Mouse (Mus musculus): ENCODE results near the gene Olfr1502.
"Not testable (repeated sequence)": the region's sequence is repeated elsewhere in the genome, so short reads cannot be mapped to it uniquely, and the experiment has no call there.

Gene Olfr1502

DNA sequence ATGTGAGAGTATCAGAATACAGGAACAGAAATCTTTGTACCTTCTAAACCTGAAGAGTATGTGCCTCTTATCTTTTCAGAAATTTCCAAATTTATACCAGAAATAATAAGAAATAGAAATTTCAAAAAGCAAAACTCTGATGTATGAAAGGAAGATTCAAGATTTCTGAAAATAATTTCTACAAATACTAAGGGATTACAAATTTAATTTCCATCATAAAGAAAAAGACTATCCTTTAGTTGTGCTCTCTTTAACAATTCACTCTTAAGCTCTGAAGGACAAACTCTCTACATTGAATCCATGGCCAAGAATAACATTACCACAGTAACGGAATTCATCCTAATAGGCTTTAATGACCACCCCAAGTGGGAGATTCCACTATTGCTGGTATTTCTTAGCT, at the start of gene Olfr1502:
Gene Olfr1502, plus strand, starts transcription at position 301 of the 400 bp plus-strand sequence.
- DNase-seq (ENCODE audit: low spot score): no peak

GRCm38 (mm10) chr19:13812823-13813222, 48.8 kb upstream of the Olfr1502 start:
- no peak for DNase-seq (ENCODE audit: low spot score)

- no peak for DNase-seq (ENCODE audit: low spot score)
Measured at GRCm38 (mm10) chr19:13818827-13819226, 42.8 kb upstream of the Olfr1502 start.

GRCm38 (mm10) chr19:13819347-13819746, 42.2 kb upstream of the Olfr1502 start, which contains the start of gene Olfr1499:
TSS of gene Olfr1499 (minus strand) at chr19:13819447.
- no peak for DNase-seq (ENCODE audit: low spot score)

- DNase-seq (ENCODE audit: low spot score): no peak
Measured at GRCm38 (mm10) chr19:13820847-13821246, 40.7 kb upstream of the Olfr1502 start.

- no peak for DNase-seq (ENCODE audit: low spot score)
Measured at GRCm38 (mm10) chr19:13828447-13828846, 33.1 kb upstream of the Olfr1502 start.

GRCm38 (mm10) chr19:13830388-13830787, 31.2 kb upstream of the Olfr1502 start, which contains the start of gene Olfr1500:
TSS of gene Olfr1500 (minus strand) at chr19:13830488.
- DNase-seq (ENCODE audit: low spot score): no peak

GRCm38 (mm10) chr19:13850592-13850991, 11.0 kb upstream of the Olfr1502 start, which contains the start of gene Olfr1501:
TSS of gene Olfr1501 (minus strand) at chr19:13850692.
- DNase-seq (ENCODE audit: low spot score): not testable (repeated sequence)

DNA sequence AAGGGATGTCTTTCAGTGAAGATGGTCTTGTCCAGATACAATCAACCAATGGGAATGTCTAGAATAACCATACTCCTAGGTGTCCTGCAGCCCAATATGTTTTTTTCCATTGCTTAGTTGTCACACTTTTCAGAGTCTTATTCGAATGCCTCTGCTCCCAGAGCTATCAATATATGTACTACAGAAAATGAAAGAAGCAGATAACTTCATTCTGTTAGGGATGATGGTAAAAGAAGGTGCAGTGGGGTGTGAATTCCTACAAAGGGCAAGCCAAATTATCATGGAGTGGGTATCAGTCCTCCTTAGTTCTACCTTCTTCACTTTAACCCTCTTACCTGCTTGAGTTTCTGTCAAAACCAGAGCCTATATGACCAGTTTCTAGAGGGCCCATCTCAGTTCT, 36.2 kb downstream of the Olfr1502 start, which contains the start of gene Olfr1504:
Gene Olfr1504, minus strand, starts transcription at position 101 of the 400 bp plus-strand sequence.
- DNase-seq (ENCODE audit: low spot score): no peak

Data from lung, postnatal 25 days (tissue).